Mouse (Mus musculus) 3T3-L1 (cell line): ENCODE results near the gene Bex3.

Experiments used
- DNase-seq: peaks from one replicate; pipeline ENCODE4 v3.0.0-alpha.2; 2015; ENCODE audit warnings: low read depth, low spot score

The Bex3 gene

DNA sequence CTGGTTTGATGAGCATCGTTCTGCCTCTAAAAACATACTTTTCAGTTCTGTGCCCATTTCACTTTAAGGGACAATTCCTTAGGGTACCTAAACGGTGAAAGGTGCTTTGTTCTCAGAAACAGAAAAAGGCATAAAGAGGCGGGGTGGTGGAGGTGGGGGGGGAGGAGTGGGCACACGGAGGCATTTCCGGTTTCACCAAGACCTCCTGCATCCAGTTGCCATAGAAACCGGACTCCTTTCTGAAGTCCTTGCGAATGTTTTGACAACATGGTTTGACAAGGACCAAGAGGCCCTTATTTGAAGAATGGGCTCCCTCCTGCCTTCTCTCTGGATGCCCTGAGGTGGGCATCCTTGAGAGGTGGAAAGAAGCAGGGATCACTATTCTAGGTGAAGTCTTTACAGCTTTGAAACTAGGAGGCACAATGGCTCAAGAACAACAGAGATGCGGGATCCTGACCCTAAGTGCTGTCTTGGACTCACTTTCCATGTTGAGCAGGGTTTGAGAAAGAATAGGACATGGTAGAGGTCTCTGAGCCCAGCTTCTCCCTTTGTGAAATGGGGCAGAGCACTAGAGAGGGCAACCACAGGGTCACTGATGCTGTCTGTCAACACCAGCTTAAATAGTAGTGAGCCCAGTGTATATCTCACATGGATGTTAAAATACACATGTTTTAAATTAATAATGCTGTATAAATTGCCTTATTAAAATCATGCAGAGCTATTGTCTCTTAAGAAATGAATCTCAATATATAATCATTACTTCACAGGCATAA, 43.9 kb downstream of the Bex3 start:
- no peak for DNase-seq

GRCm38 (mm10) chrX:136319953-136320352, 49.9 kb downstream of the Bex3 start:
- no peak for DNase-seq
